8 mouse cellular contexts compared by ENCODE assay signal in genomic region chr11:30405581-30405980, GRCm38 (mm10).
DNase-seq lines count a peak whose midpoint lies in the region; ATAC-seq and TF ChIP-seq lines count a peak whose summit lies in the region.

No protein-coding gene starts in this region.

- WGBS in hindbrain, embryonic 10.5 days: 44% methylated on average over 2 of the region's 2 CpGs
- 49% methylated on average over 2 of the region's 2 CpGs for WGBS in hindbrain, embryonic 13.5 days
- 26% methylated on average over 2 of the region's 2 CpGs for WGBS in liver, embryonic 12.5 days (ENCODE audit: insufficient replicate concordance)

- H3K4me2 ChIP-seq in hindbrain, embryonic 13.5 days: no peak overlapping the region
- no peak overlapping the region for H3K4me2 ChIP-seq in liver, embryonic 12.5 days

- H3K9ac ChIP-seq in hindbrain, embryonic 13.5 days: no peak overlapping the region
- no peak overlapping the region for H3K9ac ChIP-seq in liver, embryonic 12.5 days

- H3K9me3 ChIP-seq in hindbrain, embryonic 10.5 days: no peaks in the 10 kb centered on the region
- no peaks in the 10 kb centered on the region for H3K9me3 ChIP-seq in hindbrain, embryonic 13.5 days
- no peaks in the 10 kb centered on the region for H3K9me3 ChIP-seq in liver, embryonic 12.5 days (replicated peaks)

- H3K27ac ChIP-seq in hindbrain, embryonic 10.5 days: peak overlapping the region; percentile 24; the same call in 1 of the 2 replicates
- no peak overlapping the region for H3K27ac ChIP-seq in hindbrain, embryonic 13.5 days
- peak overlapping the region; percentile 76 for H3K27ac ChIP-seq in gastrocnemius, adult 2 months
- no peak overlapping the region for H3K27ac ChIP-seq in liver, embryonic 12.5 days

- H3K4me3 ChIP-seq in hindbrain, embryonic 10.5 days: no peak overlapping the region
- H3K4me3 ChIP-seq in hindbrain, embryonic 13.5 days: no peak overlapping the region
- H3K4me3 ChIP-seq in gastrocnemius, adult 2 months: no peak overlapping the region
- no peak overlapping the region for H3K4me3 ChIP-seq in liver, embryonic 12.5 days

- peak; percentile 14; the same call in 1 of the 2 replicates for TF ChIP-seq CTCF in gastrocnemius, adult 2 months (IDR thresholded peaks at IDR 0.05)

- H3K4me1 ChIP-seq in hindbrain, embryonic 10.5 days (replicated peaks): peaks cover 20% of the 10 kb centered on the region
- no peaks in the 10 kb centered on the region for H3K4me1 ChIP-seq in hindbrain, embryonic 13.5 days (replicated peaks)
- H3K4me1 ChIP-seq in liver, embryonic 12.5 days: no peaks in the 10 kb centered on the region

- H3K27me3 ChIP-seq in hindbrain, embryonic 10.5 days (ENCODE audit: insufficient read depth, poor library complexity, severe bottlenecking): no peaks in the 10 kb centered on the region
- H3K27me3 ChIP-seq in hindbrain, embryonic 13.5 days: no peaks in the 10 kb centered on the region
- H3K27me3 ChIP-seq in liver, embryonic 12.5 days (replicated peaks): no peaks in the 10 kb centered on the region

- intact Hi-C loops in gastrocnemius, adult 2 months (cut with DNase I): no loop called here

- DNase-seq in hindbrain, embryonic 10.5 days (ENCODE audit: low spot score): peak; percentile 10
- peak; percentile 14 to 27 for DNase-seq in adrenal gland, adult 18-20 months (ENCODE audit: low spot score in 2 of 2)
- peak; percentile 80 for DNase-seq in gastrocnemius, adult 2 months
- peak; percentile 63 for DNase-seq in kidney, adult 9 months
- DNase-seq in skeletal muscle tissue, adult 2 months (ENCODE audit: low read depth, low spot score): peak; percentile 67
- no peak for DNase-seq in spleen, adult 18-20 months

- H3K36me3 ChIP-seq in hindbrain, embryonic 10.5 days: no peaks in the 10 kb centered on the region
- H3K36me3 ChIP-seq in hindbrain, embryonic 13.5 days: no peaks in the 10 kb centered on the region
- no peaks in the 10 kb centered on the region for H3K36me3 ChIP-seq in liver, embryonic 12.5 days

- no peak for ATAC-seq in hindbrain, embryonic 13.5 days (ENCODE audit: low FRiP score)
- no peak for ATAC-seq in liver, embryonic 12.5 days

Comparison
In these comparisons a context has a peak if more than half of its experiments do, and no peak if none do; other contexts are left out.
1. H3K27ac ChIP-seq: peak in hindbrain, embryonic 10.5 days (single experiment) and gastrocnemius, adult 2 months (single experiment); none in hindbrain, embryonic 13.5 days (single experiment) and liver, embryonic 12.5 days (single experiment).
2. DNase-seq: peak in hindbrain, embryonic 10.5 days (single experiment), adrenal gland, adult 18-20 months (2 of 2), gastrocnemius, adult 2 months (single experiment), kidney, adult 9 months (single experiment) and skeletal muscle tissue, adult 2 months (single experiment); none in spleen, adult 18-20 months (0 of 2).